Mouse (Mus musculus): ENCODE data around the gene Pspn.
A peak's percentile ranks its signal among the peaks of the same experiment; 100 is the strongest.

The Pspn gene

GRCm38 (mm10) chr17:56996506-56996905, 3.3 kb downstream of the Pspn start:
- DNase-seq (ENCODE audit: low read depth) = no peak

GRCm38 (mm10) chr17:56995046-56995445, 4.8 kb downstream of the Pspn start:
- no peak for DNase-seq (ENCODE audit: low read depth)

- DNase-seq (ENCODE audit: low read depth) = no peak
These were observed 8.9 kb downstream of the Pspn start for GRCm38 (mm10) chr17:56990966-56991365.

- peak; percentile 92 for DNase-seq (ENCODE audit: low read depth)
These were observed 9.6 kb downstream of the Pspn start, which contains the start of gene Clpp for GRCm38 (mm10) chr17:56990115-56990746. Gene Clpp, plus strand, starts transcription at chr17:56990305.

- no peak for DNase-seq (ENCODE audit: low read depth)
These were observed 10.2 kb downstream of the Pspn start for GRCm38 (mm10) chr17:56989467-56990114.

GRCm38 (mm10) chr17:56988921-56989430, 10.8 kb downstream of the Pspn start:
- no peak for DNase-seq (ENCODE audit: low read depth)

GRCm38 (mm10) chr17:56988441-56988840, 11.4 kb downstream of the Pspn start:
- no peak for DNase-seq (ENCODE audit: low read depth)

GRCm38 (mm10) chr17:56986105-56986805, 13.6 kb downstream of the Pspn start:
- no peak for DNase-seq (ENCODE audit: low read depth)

- no peak for DNase-seq (ENCODE audit: low read depth)
These were observed 14.2 kb downstream of the Pspn start for GRCm38 (mm10) chr17:56985656-56986055.

GRCm38 (mm10) chr17:56984886-56985285, 14.9 kb downstream of the Pspn start:
- no peak for DNase-seq (ENCODE audit: low read depth)

GRCm38 (mm10) chr17:56982013-56982412, 17.8 kb downstream of the Pspn start, which contains the start of gene Acer1:
Gene Acer1, minus strand, starts transcription at chr17:56982126.
- no peak for DNase-seq (ENCODE audit: low read depth)

GRCm38 (mm10) chr17:56981049-56981448, 18.8 kb downstream of the Pspn start:
- no peak for DNase-seq (ENCODE audit: low read depth)

GRCm38 (mm10) chr17:56979524-56979923, 20.3 kb downstream of the Pspn start:
- DNase-seq (ENCODE audit: low read depth) = no peak

GRCm38 (mm10) chr17:56976531-56977390, 23.1 kb downstream of the Pspn start:
- DNase-seq (ENCODE audit: low read depth) = no peak

- no peak for DNase-seq (ENCODE audit: low read depth)
These were observed 24.4 kb downstream of the Pspn start for GRCm38 (mm10) chr17:56975391-56975790.

GRCm38 (mm10) chr17:56974708-56975240, 25.0 kb downstream of the Pspn start:
- DNase-seq (ENCODE audit: low read depth) = no peak

- no peak for DNase-seq (ENCODE audit: low read depth)
These were observed 25.7 kb downstream of the Pspn start for GRCm38 (mm10) chr17:56973956-56974707.

GRCm38 (mm10) chr17:56970081-56970480, 29.7 kb downstream of the Pspn start:
- DNase-seq (ENCODE audit: low read depth) = no peak

GRCm38 (mm10) chr17:56969321-56969720, 30.5 kb downstream of the Pspn start:
- DNase-seq (ENCODE audit: low read depth) = no peak

GRCm38 (mm10) chr17:56963646-56964045, 36.2 kb downstream of the Pspn start:
- DNase-seq (ENCODE audit: low read depth) = no peak

Measured in fibroblast of lung, adult 2 months (primary cell).